Mouse (Mus musculus): Measurements from ENCODE around the gene Agfg1. TPM values are rescaled to one million over a fixed set of nuclear protein-coding genes. Genes with fewer than 3 reads are reported as not detected.

Agfg1 gene
- polyA plus RNA-seq (2012; rRNA removed) (39.6 and 47.4 TPM in 2 replicates), polyA plus RNA-seq (2014; fragmentation: Nextera tagmentation; extraction: Ambion mirVana) (36.9 and 41.8 TPM in 2 replicates)

GRCm38 (mm10) chr1:82839296-82839613 is at the start of gene Agfg1:
Agfg1 (plus strand) TSS chr1:82839483.
- H3K27ac ChIP-seq (replicated peaks; ENCODE audit: low read depth, low read length): peak within 1 kb of the TSS; percentile 80
- no peaks in the 10 kb centered on the region for H3K27me3 ChIP-seq (ENCODE audit: control insufficient read depth, insufficient read depth, low read length)
- H3K4me3 ChIP-seq (replicated peaks; ENCODE audit: low read length): peak within 1 kb of the TSS; percentile 98
- peak within 1 kb of the TSS; percentile 88 for H3K4me2 ChIP-seq (replicated peaks; ENCODE audit: low read depth, low read length, severe bottlenecking)
- ATAC-seq (ENCODE audit: low FRiP score, low read depth) (peak; percentile 90), DNase-seq (ENCODE audit: low spot score) (peak; percentile 85)
- peak; percentile 80; the same call in 1 of the 2 replicates for TF ChIP-seq POLR2A (IDR thresholded peaks at IDR 0.05; ENCODE audit: borderline replicate concordance, extremely low read depth, insufficient read depth, insufficient read length)
- WGBS: under 1% methylated on average over 26 of the region's 34 CpGs
- peaks cover 4% of the 10 kb centered on the region for H3K36me3 ChIP-seq (ENCODE audit: control insufficient read depth, insufficient read depth, low read length)
- H3K9ac ChIP-seq (ENCODE audit: low read depth, low read length, severe bottlenecking): peak within 1 kb of the TSS; percentile 93
- H3K4me1 ChIP-seq (ENCODE audit: control insufficient read depth, insufficient read depth, low read length): peaks cover 9% of the 10 kb centered on the region
- H3K9me3 ChIP-seq (ENCODE audit: control insufficient read depth, low read length): no peaks in the 10 kb centered on the region

- DNase-seq (ENCODE audit: low spot score): no peak
- H3K4me3 ChIP-seq (replicated peaks; ENCODE audit: low read length): no peak overlapping the region
Observed at GRCm38 (mm10) chr1:82791105-82791504, 48.2 kb upstream of the Agfg1 start.

GRCm38 (mm10) chr1:82792238-82792637 is 47.0 kb upstream of the Agfg1 start:
- Histone ChIP-seq H3K4me3 (replicated peaks; ENCODE audit: low read length) (no peak overlapping the region), H3K27ac (replicated peaks; ENCODE audit: low read depth, low read length) (no peak overlapping the region), H3K27me3 (ENCODE audit: control insufficient read depth, insufficient read depth, low read length) (no peaks in the 10 kb centered on the region), H3K36me3 (ENCODE audit: control insufficient read depth, insufficient read depth, low read length) (no peaks in the 10 kb centered on the region), H3K9me3 (ENCODE audit: control insufficient read depth, low read length) (no peaks in the 10 kb centered on the region; the same call in 1 of the 2 replicates), H3K4me1 (ENCODE audit: control insufficient read depth, insufficient read depth, low read length) (0 out of 2 replicates have a peak, but pooled peaks cover 5% of the 10 kb centered on the region), H3K9ac (ENCODE audit: low read depth, low read length, severe bottlenecking) (no peak overlapping the region), H3K4me2 (replicated peaks; ENCODE audit: low read depth, low read length, severe bottlenecking) (no peak overlapping the region)
- TF ChIP-seq POLR2A (IDR thresholded peaks at IDR 0.05; ENCODE audit: borderline replicate concordance, extremely low read depth, insufficient read depth, insufficient read length): no peak
- ATAC-seq (ENCODE audit: low FRiP score, low read depth) (no peak), DNase-seq (ENCODE audit: low spot score) (no peak)
- WGBS: 90% methylated on average over 6 of the region's 6 CpGs

More at GRCm38 (mm10) chr1:82791105-82791504, 48.2 kb upstream of the Agfg1 start:
- TF ChIP-seq POLR2A (IDR thresholded peaks at IDR 0.05; ENCODE audit: borderline replicate concordance, extremely low read depth, insufficient read depth, insufficient read length): no peak
- ATAC-seq (ENCODE audit: low FRiP score, low read depth): no peak
- Histone ChIP-seq H3K4me1 (ENCODE audit: control insufficient read depth, insufficient read depth, low read length) (0 out of 2 replicates have a peak, but pooled peaks cover 5% of the 10 kb centered on the region), H3K4me2 (replicated peaks; ENCODE audit: low read depth, low read length, severe bottlenecking) (no peak overlapping the region), H3K27ac (replicated peaks; ENCODE audit: low read depth, low read length) (no peak overlapping the region), H3K9me3 (ENCODE audit: control insufficient read depth, low read length) (no peaks in the 10 kb centered on the region; the same call in 1 of the 2 replicates), H3K36me3 (ENCODE audit: control insufficient read depth, insufficient read depth, low read length) (no peaks in the 10 kb centered on the region), H3K9ac (ENCODE audit: low read depth, low read length, severe bottlenecking) (no peak overlapping the region), H3K27me3 (ENCODE audit: control insufficient read depth, insufficient read depth, low read length) (no peaks in the 10 kb centered on the region)
- 86% methylated on average over 11 of the region's 11 CpGs for WGBS

DNA sequence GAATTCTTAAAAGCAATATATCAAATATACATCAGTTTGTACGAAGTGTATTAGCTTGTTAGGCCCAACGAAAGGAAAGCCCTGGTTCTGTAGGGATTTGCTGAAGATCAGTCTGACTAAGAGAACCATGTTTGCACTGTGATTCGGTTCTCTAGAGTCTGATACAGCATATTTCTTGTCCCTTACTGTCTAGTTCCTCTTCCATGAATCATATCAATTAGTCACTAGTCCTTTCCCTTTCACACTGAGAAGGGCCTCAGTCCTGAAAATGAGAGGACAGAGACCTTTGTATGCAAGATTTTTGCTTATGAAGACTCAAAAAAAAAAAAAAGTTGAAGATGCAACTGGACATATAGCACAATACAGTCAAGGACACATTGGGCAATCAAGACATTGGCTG is 46.2 kb upstream of the Agfg1 start:
- no peak overlapping the region for H3K27ac ChIP-seq (replicated peaks; ENCODE audit: low read depth, low read length)
- DNase-seq (ENCODE audit: low spot score) (no peak), ATAC-seq (ENCODE audit: low FRiP score, low read depth) (no peak)
- no peak overlapping the region for H3K9ac ChIP-seq (ENCODE audit: low read depth, low read length, severe bottlenecking)
- TF ChIP-seq POLR2A (IDR thresholded peaks at IDR 0.05; ENCODE audit: borderline replicate concordance, extremely low read depth, insufficient read depth, insufficient read length): no peak
- H3K4me1 ChIP-seq (ENCODE audit: control insufficient read depth, insufficient read depth, low read length): no peaks in the 10 kb centered on the region
- WGBS: 87% methylated on average over 3 of the region's 3 CpGs
- H3K9me3 ChIP-seq (ENCODE audit: control insufficient read depth, low read length): no peaks in the 10 kb centered on the region; the same call in 1 of the 2 replicates
- no peaks in the 10 kb centered on the region for H3K36me3 ChIP-seq (ENCODE audit: control insufficient read depth, insufficient read depth, low read length)
- H3K4me3 ChIP-seq (replicated peaks; ENCODE audit: low read length): no peak overlapping the region
- H3K4me2 ChIP-seq (replicated peaks; ENCODE audit: low read depth, low read length, severe bottlenecking): no peak overlapping the region
- no peaks in the 10 kb centered on the region for H3K27me3 ChIP-seq (ENCODE audit: control insufficient read depth, insufficient read depth, low read length)

DNA sequence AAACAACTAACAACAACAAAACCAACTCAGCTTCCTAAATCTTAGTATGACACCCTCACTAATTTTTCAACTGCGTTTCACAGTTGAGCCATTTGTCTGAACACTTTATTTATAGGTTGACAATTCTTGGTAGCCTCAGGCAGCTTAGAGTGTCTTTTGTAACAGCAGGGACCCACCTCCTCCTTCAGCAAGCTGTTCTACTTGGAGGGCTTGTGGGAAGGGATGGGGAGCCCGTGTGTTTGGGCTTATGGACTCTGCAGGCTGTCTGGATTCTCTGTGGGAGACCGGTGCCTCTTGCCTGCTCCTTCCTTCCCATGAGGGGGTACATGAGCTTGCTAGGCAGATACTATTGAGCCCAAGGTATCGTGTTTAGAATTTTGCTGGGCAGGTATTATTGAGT is 45.3 kb upstream of the Agfg1 start:
- Histone ChIP-seq H3K9ac (ENCODE audit: low read depth, low read length, severe bottlenecking) (no peak overlapping the region), H3K36me3 (ENCODE audit: control insufficient read depth, insufficient read depth, low read length) (no peaks in the 10 kb centered on the region), H3K4me1 (ENCODE audit: control insufficient read depth, insufficient read depth, low read length) (no peaks in the 10 kb centered on the region), H3K27me3 (ENCODE audit: control insufficient read depth, insufficient read depth, low read length) (no peaks in the 10 kb centered on the region), H3K4me3 (replicated peaks; ENCODE audit: low read length) (no peak overlapping the region), H3K9me3 (ENCODE audit: control insufficient read depth, low read length) (no peaks in the 10 kb centered on the region; the same call in 1 of the 2 replicates), H3K4me2 (replicated peaks; ENCODE audit: low read depth, low read length, severe bottlenecking) (no peak overlapping the region), H3K27ac (replicated peaks; ENCODE audit: low read depth, low read length) (no peak overlapping the region)
- no peak for TF ChIP-seq POLR2A (IDR thresholded peaks at IDR 0.05; ENCODE audit: borderline replicate concordance, extremely low read depth, insufficient read depth, insufficient read length)
- no peak for DNase-seq (ENCODE audit: low spot score)
- WGBS: 51% methylated on average over 4 of the region's 4 CpGs
- ATAC-seq (ENCODE audit: low FRiP score, low read depth): no peak

Data from limb, embryonic 14.5 days (tissue).